Mouse (Mus musculus) Patski (cell line): Measurements from ENCODE around the gene Sult1a1. TPM values are rescaled to one million over a fixed set of nuclear protein-coding genes. Genes with fewer than 3 reads are reported as not detected.

Experiments used
- ATAC-seq: fragments of 100-300 bp; one replicate; pipeline ENCODE4 v1.8.0; 2021
- CTCF ChIA-PET: fragments of 350-600 bp; sonication (Branson Sonifier 250); formaldehyde crosslinking; loops from one replicate; lab custom pipeline; 2022; ENCODE audit warnings: inconsistent platforms; lab: Charles Lee
- POLR2A ChIA-PET: fragments of 350-600 bp; sonication (Branson Sonifier 250); formaldehyde crosslinking; loops from one replicate; lab custom pipeline; 2022; ENCODE audit warnings: antibody characterized with exemption, inconsistent platforms; lab: Charles Lee
- DNase-seq: peaks from one replicate; pipeline ENCODE4 v3.0.0-alpha.2; 2011; ENCODE audit warnings: low read depth, low spot score
- H3K27me3 ChIP-seq: fragments of 371-371 bp; one replicate; pipeline ENCODE4 v1.5.1; 2021
- CTCF ChIP-seq: fragments of 100-300 bp; IDR thresholded peaks from one replicate; pipeline ENCODE4 v1.5.1; 2021
- in situ Hi-C: fragments of 300-500 bp; cut with MboI; formaldehyde crosslinking; loops from 3 replicates; pipeline ENCODE4 v1.11.1; 2018; ENCODE audit warnings: low pct_unique_long_range_greater_than_20kb, mixed read lengths
- polyA plus RNA-seq: library from polyadenylated mRNA; unstranded; gene quantifications from one replicate; pipeline ENCODE4 v1.2.3, GENCODE M21; 2021

The Sult1a1 gene
- polyA plus RNA-seq, 1 experiment from 2014 or later: 0.62 TPM

DNA sequence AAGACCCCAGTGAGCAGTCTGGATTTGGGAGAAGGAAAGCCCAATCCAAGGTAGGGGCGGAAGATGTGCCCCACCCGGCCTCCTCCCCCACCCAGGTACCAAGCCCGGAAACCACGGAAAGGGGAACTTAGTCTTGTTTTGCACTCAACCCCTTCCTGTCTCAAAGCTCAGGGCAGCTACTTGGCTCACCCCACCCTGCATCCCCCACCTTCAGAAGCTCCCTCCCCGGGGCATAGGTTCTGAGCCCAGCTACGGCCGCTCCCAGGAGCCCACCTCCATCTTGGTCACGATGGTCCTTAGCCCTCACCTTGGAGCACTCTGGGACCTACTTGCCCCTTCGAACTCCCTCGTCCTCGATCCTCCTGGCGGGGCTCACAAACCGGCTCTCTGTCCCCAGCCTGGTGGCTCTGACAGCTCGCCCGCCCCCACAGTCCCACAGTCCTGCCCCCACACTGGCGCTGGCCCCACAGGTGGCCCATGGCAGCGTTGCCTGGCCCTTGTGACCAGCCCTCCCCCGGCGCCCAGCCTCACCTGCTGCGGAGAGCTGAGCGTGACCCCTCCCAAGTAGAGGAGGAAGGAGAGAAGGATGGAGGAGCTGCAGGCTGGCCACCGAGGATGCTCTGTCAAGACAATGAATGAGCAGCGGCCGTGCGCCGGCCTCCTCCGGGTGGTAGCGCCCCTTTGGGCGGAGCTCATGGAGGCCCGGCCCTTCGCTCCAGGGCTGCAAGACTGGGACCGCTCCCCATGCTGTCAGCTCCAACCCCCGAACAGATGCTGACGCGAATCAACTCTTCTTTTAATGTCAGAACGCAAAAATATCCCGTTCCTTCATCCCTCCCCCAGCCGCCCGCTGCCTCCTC, 28.1 kb upstream of the Sult1a1 start:
- ChIA-PET CTCF (no interaction called here), POLR2A (no interaction called here)
- ATAC-seq (no peak), DNase-seq (no peak)
- H3K27me3 ChIP-seq: peaks cover 5% of the 10 kb centered on the region
- in situ Hi-C loops: no loop called here
- TF ChIP-seq CTCF: no peak

DNA sequence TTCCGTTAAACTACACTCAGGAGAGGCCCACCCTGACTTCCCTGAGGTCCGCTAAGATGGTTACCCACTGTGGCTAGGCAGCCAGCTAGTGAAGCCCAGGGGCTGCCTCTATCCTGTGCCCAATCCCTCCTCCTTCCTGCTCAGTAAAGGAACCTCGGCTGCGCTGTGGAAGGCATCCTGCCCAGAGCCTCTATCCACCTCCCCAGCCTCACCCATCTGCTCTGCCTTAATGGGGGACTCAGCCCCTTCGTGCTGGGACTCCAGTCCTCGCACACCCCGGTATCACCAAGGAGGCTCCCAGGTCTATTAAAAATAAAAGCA, 27.5 kb upstream of the Sult1a1 start:
- ChIA-PET CTCF (interaction anchor here (1.1 kb wide), 1 partner anchor 11 kb away, joined by 3 read pairs; no protein-coding TSS in a partner anchor), POLR2A (no interaction called here)
- TF ChIP-seq CTCF: no peak
- peaks cover 5% of the 10 kb centered on the region for H3K27me3 ChIP-seq
- in situ Hi-C loops: no loop called here
- no peak for DNase-seq
- ATAC-seq: no peak

DNA sequence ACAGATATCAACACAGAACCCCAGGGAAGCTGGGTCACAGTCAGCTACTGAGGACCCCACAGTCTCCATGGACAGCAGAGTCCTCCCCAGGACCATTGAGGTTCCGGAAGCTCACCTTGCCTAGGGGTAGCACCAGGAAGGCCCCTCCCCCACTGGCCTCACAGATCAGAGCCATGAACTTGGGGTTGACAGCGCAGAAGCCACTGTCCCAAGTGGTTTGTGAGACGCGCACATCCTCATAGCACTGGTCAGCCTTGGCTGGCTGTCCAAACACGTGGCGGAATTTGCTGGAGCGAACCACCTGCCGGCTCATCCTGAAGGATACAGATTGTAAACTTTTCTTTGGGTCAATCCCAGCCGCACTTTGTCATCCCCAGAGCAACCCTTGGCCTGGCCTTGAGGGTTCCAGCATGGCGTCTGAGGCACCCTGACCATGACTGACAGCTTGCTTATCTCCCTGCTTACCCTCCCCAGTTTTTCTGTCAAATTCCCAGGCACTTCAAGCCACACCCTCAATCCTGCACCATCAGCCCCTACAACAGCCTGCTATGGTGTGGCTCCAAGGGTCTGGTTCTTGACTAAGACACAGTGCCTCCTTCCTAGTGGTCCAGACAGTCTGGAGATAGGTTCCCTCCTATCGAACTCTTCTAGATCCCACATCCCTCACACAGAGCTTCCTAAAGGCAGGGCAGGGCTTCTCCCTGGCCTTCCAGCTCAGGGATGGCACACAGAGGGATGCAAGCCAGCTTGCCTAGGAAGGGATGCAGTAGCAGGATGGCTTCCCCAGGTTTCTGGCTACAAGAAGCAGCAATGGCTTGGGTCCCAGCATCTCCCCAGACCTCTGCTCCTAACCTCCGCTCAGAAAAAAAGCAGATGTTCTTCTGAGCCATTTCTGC, 26.9 kb upstream of the Sult1a1 start:
- peaks cover 5% of the 10 kb centered on the region for H3K27me3 ChIP-seq
- DNase-seq (no peak), ATAC-seq (no peak)
- in situ Hi-C loops: no loop called here
- TF ChIP-seq CTCF: no peak
- ChIA-PET CTCF (interaction anchor here (1.1 kb wide), 1 partner anchor 10 kb away, joined by 3 read pairs; no protein-coding TSS in a partner anchor), POLR2A (no interaction called here)

DNA sequence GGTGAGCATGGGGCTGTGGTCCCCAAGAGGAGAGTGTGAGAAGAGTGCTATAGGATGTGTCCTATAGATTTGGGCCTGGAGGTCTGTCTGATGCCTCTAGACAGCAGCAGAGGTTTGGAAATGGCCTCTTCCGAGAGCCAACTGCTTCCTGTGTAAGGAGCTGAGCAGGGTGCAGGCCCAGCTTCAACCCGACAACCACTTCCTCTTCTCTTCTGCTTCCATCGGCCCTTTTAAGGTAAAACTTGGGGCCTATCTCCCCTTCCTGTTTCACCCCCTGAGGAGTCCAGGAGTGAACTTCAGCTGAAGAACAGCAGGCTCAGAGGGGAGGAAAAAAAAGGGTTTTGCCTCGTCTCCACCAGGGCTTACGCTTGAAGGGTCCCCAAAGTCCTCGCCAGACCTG, 26.1 kb upstream of the Sult1a1 start:
- H3K27me3 ChIP-seq: peaks cover 5% of the 10 kb centered on the region
- TF ChIP-seq CTCF: no peak
- POLR2A ChIA-PET: no interaction called here
- no peak for ATAC-seq
- DNase-seq: no peak
- in situ Hi-C loops: no loop called here
- CTCF ChIA-PET: interaction anchor here (0.6 kb wide), 1 partner anchor 14 kb away, joined by 3 read pairs; no protein-coding TSS in a partner anchor

DNA sequence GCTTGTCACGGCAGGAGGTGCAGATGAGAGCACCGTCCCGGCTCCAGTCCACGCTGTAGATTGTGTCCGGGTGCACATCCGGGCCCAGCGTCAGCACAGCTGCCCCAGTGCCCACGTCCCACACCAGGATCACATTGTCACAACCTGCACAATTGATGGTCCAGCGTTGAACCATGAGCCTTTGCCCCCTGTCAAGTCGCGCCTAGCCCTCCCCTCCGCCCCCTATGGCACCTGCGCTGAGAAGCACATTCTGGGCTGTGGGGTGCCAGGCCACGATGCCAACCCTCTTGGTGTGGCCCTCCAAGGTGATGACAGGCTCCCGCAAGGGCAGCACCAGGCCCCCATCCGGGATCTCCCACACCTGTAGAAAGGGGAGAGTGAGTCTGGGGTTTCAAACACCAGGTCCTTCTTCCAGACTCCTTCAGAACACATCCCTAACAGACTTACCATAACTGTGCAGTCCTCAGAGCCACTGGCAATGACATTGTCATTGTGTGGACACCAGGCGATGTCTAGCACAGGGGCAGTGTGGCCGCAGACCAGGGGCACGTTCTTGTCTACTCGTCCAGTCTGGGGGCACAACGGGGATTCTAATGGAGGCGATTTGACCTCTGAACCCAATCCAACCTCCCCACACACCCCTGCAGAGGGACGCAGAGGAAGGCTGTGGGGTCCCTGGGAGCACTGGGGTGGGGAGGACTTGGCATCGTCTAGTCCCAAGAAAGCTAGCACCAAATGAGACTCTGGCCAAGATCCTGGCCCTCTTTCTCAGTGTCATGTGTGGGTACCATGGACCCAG, 25.5 kb upstream of the Sult1a1 start:
- peaks cover 5% of the 10 kb centered on the region for H3K27me3 ChIP-seq
- ATAC-seq (no peak), DNase-seq (no peak)
- ChIA-PET POLR2A (no interaction called here), CTCF (interaction anchor here (0.6 kb wide), 1 partner anchor 15 kb away, joined by 3 read pairs; no protein-coding TSS in a partner anchor)
- TF ChIP-seq CTCF: no peak
- in situ Hi-C loops: no loop called here

DNA sequence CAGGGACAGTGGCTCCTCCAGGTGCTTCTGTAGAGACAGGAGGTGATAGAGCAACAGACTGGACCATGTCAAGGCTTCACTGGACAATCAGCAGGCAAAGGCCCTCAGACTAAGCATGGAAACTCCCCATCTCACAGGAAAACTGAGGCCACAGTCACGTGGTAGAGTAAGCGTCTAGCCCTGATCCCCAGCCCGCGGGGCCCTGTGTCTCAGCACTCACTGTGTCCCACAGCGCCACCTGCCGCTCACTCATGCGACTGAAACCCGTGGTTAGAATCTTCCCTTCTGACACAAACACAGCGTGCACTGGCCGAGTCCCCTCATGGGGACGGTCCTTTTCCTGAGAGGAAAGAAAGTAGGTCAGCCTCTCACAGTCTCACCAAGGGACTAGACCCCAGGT, 24.8 kb upstream of the Sult1a1 start:
- ChIA-PET POLR2A (no interaction called here), CTCF (interaction anchor here (1.0 to 1.5 kb wide), 3 partner anchors 12 to 54 kb away, joined by 3 read pairs; no protein-coding TSS in a partner anchor)
- H3K27me3 ChIP-seq: peaks cover 5% of the 10 kb centered on the region
- no peak for DNase-seq
- peak; percentile 63 for ATAC-seq
- TF ChIP-seq CTCF: no peak
- in situ Hi-C loops: no loop called here

DNA sequence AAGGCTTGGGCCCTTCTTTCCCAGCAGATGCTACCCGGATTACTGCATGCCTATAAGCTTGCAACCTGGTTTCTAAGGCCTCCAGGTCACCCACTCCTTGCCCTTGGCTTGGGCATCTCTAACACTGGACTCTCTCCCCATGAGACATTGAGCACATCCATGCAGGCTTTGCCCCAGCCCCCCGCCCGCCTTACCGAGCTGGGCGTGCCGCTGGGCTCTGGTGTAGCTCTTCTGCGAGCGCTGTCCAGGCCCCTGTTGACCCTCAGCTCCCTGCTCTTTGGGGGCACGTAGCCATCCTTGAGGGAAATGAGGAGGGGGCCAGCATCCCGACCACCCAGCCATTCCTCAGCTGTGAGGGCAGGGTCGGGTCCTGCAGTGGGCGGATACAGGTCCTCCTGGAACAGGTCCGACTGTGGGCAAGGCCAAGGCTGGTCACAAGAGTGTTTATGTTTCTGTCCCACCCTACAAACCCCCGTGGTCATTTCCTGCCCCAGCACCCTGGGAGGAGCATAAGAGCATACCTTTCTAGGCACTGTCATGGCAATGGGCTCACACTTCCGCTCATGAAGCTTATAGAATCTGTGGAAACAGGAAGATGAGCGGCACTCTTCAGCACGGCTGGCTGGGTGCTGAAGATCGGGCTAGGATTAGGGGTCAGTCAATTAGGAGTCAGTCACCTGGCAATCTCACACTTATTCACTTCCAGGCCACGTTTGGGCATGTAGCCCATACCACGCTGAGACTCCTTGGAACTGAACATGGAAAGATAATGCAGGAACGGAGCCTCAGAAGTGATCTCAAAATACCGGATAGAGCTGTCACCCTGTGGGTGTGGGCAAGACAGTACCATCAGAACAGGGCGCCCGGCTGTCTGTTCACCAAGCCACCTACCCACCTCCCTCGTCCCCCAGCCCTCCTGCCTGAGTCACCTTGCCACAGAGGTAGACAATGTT, 24.1 kb upstream of the Sult1a1 start:
- ChIA-PET POLR2A (no interaction called here), CTCF (interaction anchor here (1.0 to 1.5 kb wide), 3 partner anchors 13 to 54 kb away, joined by 3 read pairs; no protein-coding TSS in a partner anchor)
- in situ Hi-C loops: no loop called here
- TF ChIP-seq CTCF: no peak
- DNase-seq (no peak), ATAC-seq (no peak)
- peaks cover 5% of the 10 kb centered on the region for H3K27me3 ChIP-seq

DNA sequence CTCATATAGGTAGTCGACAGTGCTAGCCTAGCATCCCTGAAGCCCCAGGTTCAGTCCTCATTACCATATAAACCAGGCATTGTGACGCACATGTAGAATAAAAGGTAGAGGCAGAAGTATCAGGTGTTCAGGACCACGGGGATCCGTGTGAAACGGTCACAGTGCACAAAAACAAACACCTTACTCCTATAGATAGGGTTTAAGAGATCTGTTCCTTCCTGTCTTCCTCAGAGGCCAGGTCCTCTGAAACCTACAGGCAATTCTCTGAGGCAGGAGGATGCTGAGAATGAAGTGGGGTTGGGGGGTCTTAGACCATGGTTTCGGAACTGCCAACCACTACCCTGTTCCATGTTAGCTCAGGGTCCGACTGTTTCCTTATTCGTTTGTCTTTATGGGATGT, 21.6 kb upstream of the Sult1a1 start:
- ATAC-seq (no peak), DNase-seq (no peak)
- CTCF ChIA-PET: no interaction called here
- POLR2A ChIA-PET: no interaction called here
- H3K27me3 ChIP-seq: no peaks in the 10 kb centered on the region
- in situ Hi-C loops: no loop called here
- TF ChIP-seq CTCF: no peak

DNA sequence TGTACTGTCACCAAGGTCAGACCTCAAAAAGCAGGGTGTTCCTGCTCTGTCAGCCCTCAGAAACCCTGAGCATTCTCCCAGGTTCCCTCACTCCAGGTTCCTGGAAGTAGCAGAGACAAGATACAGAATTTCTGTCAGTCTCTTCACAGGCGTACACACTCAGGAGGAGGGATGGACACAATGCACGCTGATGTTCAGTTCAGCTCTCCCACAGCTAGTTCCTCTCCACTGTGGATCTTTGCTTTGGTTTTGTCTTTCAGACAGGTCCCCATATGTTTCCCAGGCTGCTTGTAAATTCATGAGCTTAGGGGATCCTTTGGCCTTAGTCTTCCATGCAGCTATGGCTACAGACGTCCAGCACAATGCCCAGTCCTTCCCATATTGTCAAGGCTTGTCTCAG, 20.7 kb upstream of the Sult1a1 start:
- in situ Hi-C loops: no loop called here
- ChIA-PET CTCF (interaction anchor here (1.2 kb wide), 1 partner anchor 42 kb away, joined by 3 read pairs; no protein-coding TSS in a partner anchor), POLR2A (interaction anchor here (0.6 kb wide), 1 partner anchor 55 kb away, joined by 3 read pairs; no protein-coding TSS in a partner anchor)
- no peak for DNase-seq
- no peaks in the 10 kb centered on the region for H3K27me3 ChIP-seq
- ATAC-seq: no peak
- TF ChIP-seq CTCF: no peak
